27 mouse cellular contexts compared by ENCODE assay signal in genomic region chr1:133662941-133663340, GRCm38 (mm10). TPM values are rescaled to one million over a fixed set of nuclear protein-coding genes. Genes with fewer than 3 reads are reported as not detected.
A peak's percentile ranks its signal among the peaks of the same experiment; 100 is the strongest.
DNase-seq lines count a peak whose midpoint lies in the region; ATAC-seq and TF ChIP-seq lines count a peak whose summit lies in the region.
"Had no signal": no experiment of that assay in that cellular context is flagged by ENCODE, and none has a peak within 500 bp of the region (broad histone marks: within the 10 kb centered on the region; RNA-seq: fewer than 3 reads in every experiment).

No protein-coding gene starts in this region.

- peaks cover 18% of the 10 kb centered on the region for H3K36me3 ChIP-seq in heart, embryonic 14.5 days (ENCODE audit: control insufficient read depth, insufficient read depth, low read length)
- peaks cover 19% of the 10 kb centered on the region for H3K36me3 ChIP-seq in lung, embryonic 14.5 days (ENCODE audit: insufficient read depth)
- H3K36me3 ChIP-seq: midbrain, embryonic 15.5 days had no signal

- WGBS in heart, embryonic 14.5 days = 91% methylated on average over 7 of the region's 7 CpGs
- WGBS in lung, embryonic 14.5 days = 96% methylated on average over 7 of the region's 7 CpGs

- no peak overlapping the region for H3K4me3 ChIP-seq in gastrocnemius, adult 2 months
- no peak overlapping the region for H3K4me3 ChIP-seq in heart, embryonic 14.5 days (ENCODE audit: control insufficient read depth in 1 of 2, insufficient read depth in 1 of 2, low read depth in 1 of 2, low read length in 2 of 2)
- no peak overlapping the region for H3K4me3 ChIP-seq in lung, embryonic 14.5 days (ENCODE audit: low read depth, low read length)
- H3K4me3 ChIP-seq: embryonic facial prominence, embryonic 15.5 days; hindbrain, embryonic 13.5 days; megakaryocyte, embryonic 14.5 days; midbrain, embryonic 15.5 days; neural tube, embryonic 12.5 days had no signal

- H3K27me3 ChIP-seq in heart, embryonic 14.5 days (ENCODE audit: control insufficient read depth, insufficient read depth, low read length) = no peaks in the 10 kb centered on the region
- H3K27me3 ChIP-seq in lung, embryonic 14.5 days (ENCODE audit: insufficient read depth, low read length) = no peaks in the 10 kb centered on the region
- H3K27me3 ChIP-seq: embryonic facial prominence, embryonic 15.5 days; megakaryocyte, embryonic 14.5 days; midbrain, embryonic 15.5 days; neural tube, embryonic 12.5 days had no signal

- ATAC-seq in heart, embryonic 14.5 days (ENCODE audit: insufficient number of reproducible peaks, insufficient read depth, low FRiP score, low read depth) = no peak
- ATAC-seq in lung, embryonic 14.5 days (ENCODE audit: insufficient read depth) = no peak
- ATAC-seq: forebrain, embryonic 14.5 days; midbrain, embryonic 15.5 days had no signal

- peak overlapping the region; percentile 51; the same call in 1 of the 2 replicates for H3K27ac ChIP-seq in gastrocnemius, adult 2 months
- H3K27ac ChIP-seq in heart, embryonic 14.5 days (replicated peaks in 1 of 2; ENCODE audit: control insufficient read depth in 1 of 2, insufficient read depth in 1 of 2, low read depth in 2 of 2, low read length in 2 of 2) = peak overlapping the region; percentile 55 to 61; a peak in 3 of 4 replicates
- H3K27ac ChIP-seq in lung, embryonic 14.5 days (ENCODE audit: low read depth) = 0 out of 2 replicates have a peak overlapping the region, but pooled peaks have one; percentile 24
- H3K27ac ChIP-seq: hindbrain, embryonic 13.5 days; midbrain, embryonic 15.5 days; neural tube, embryonic 12.5 days had no signal

- H3K4me2 ChIP-seq in heart, embryonic 14.5 days (ENCODE audit: low read length) = no peak overlapping the region
- no peak overlapping the region for H3K4me2 ChIP-seq in lung, embryonic 14.5 days
- H3K4me2 ChIP-seq: embryonic facial prominence, embryonic 15.5 days; hindbrain, embryonic 13.5 days; midbrain, embryonic 15.5 days; neural tube, embryonic 12.5 days had no signal

- intact Hi-C loops in gastrocnemius, adult 2 months (cut with DNase I) = no loop called here
- intact Hi-C loops in heart, postnatal 36 days (cut with DNase I) = no loop called here

- peaks cover 14 to 24% of the 10 kb centered on the region in 2 experiments for H3K4me1 ChIP-seq in heart, embryonic 14.5 days (ENCODE audit: control insufficient read depth in 2 of 2, insufficient read depth in 2 of 2, low read length in 2 of 2)
- H3K4me1 ChIP-seq in lung, embryonic 14.5 days (ENCODE audit: insufficient read depth) = peaks cover 16% of the 10 kb centered on the region

- no peak for TF ChIP-seq CTCF in gastrocnemius, adult 2 months (IDR thresholded peaks at IDR 0.05)
- no peak for TF ChIP-seq CTCF in lung, embryonic 14.5 days (IDR thresholded peaks at IDR 0.05; ENCODE audit: low read depth)

- H3K9ac ChIP-seq in heart, embryonic 14.5 days (ENCODE audit: low read length) = no peak overlapping the region
- H3K9ac ChIP-seq in lung, embryonic 14.5 days = no peak overlapping the region
- H3K9ac ChIP-seq: embryonic facial prominence, embryonic 15.5 days; hindbrain, embryonic 13.5 days; midbrain, embryonic 15.5 days; neural tube, embryonic 12.5 days had no signal

- DNase-seq in gastrocnemius, adult 2 months = no peak
- DNase-seq in gastrocnemius, postnatal 25 days = no peak
- no peak for DNase-seq in heart, postnatal 36 days
- no peak for DNase-seq in lung, embryonic 14.5 days
- no peak for DNase-seq in lung, postnatal 14 days
- no peak for DNase-seq in frontal cortex, postnatal 36 days (ENCODE audit: low spot score in 2 of 2)
- DNase-seq: adrenal gland, postnatal 25 days; cerebellum, adult 9-11 months; gastrocnemius, postnatal 10 days; kidney, adult 9 months; kidney, postnatal 14 days; lung, postnatal 36 days; right cerebral cortex, postnatal 14 days; spleen, adult 18-20 months; thymus, adult 2 months; thymus, postnatal 4 days had no signal

- no peaks in the 10 kb centered on the region for H3K9me3 ChIP-seq in heart, embryonic 14.5 days (ENCODE audit: control insufficient read depth, low read length)
- H3K9me3 ChIP-seq in lung, embryonic 14.5 days (ENCODE audit: low read depth, low read length) = no peaks in the 10 kb centered on the region
- H3K9me3 ChIP-seq: embryonic facial prominence, embryonic 15.5 days; hindbrain, embryonic 13.5 days; megakaryocyte, embryonic 14.5 days; midbrain, embryonic 15.5 days; neural tube, embryonic 12.5 days had no signal

RNA-seq across cellular contexts. Expression of gene Gm38394, which starts 1.8 kb away (rescaled TPM):
- 10 to 100 TPM; 29.8 to 32.2 TPM for total RNA-seq in gastrocnemius, adult 2 months (2021)
- total RNA-seq in gastrocnemius, postnatal 25 days (2021) = 10 to 100 TPM; 22.2 to 28.3 TPM
- polyA plus RNA-seq in heart, embryonic 14.5 days (2014; fragmentation: Nextera tagmentation; extraction: Ambion mirVana) = 6.9 and 8.0 TPM in 2 replicates
- 10 to 100 TPM; 17.8 to 18.4 TPM for total RNA-seq in heart, postnatal 36 days (2021)
- polyA plus RNA-seq in lung, embryonic 14.5 days (2014; fragmentation: Nextera tagmentation; extraction: Ambion mirVana) = 11.9 and 12.2 TPM in 2 replicates

RNA-seq across cellular contexts. Expression of gene Zbed6, which starts 2.3 kb away (rescaled TPM):
- total RNA-seq in gastrocnemius, adult 2 months (2021) = 10 to 100 TPM in 1 of 2 experiments, 1 to 10 TPM in 1; 7.3 to 11.7 TPM
- 1 to 10 TPM; 6.1 to 8.9 TPM for total RNA-seq in gastrocnemius, postnatal 25 days (2021)
- polyA plus RNA-seq in heart, embryonic 14.5 days (2014; fragmentation: Nextera tagmentation; extraction: Ambion mirVana) = not detected in 2 replicates
- total RNA-seq in heart, postnatal 36 days (2021) = 1 to 10 TPM; 2.8 to 5.0 TPM
- not detected in 2 replicates for polyA plus RNA-seq in lung, embryonic 14.5 days (2014; fragmentation: Nextera tagmentation; extraction: Ambion mirVana)
- polyA plus RNA-seq: embryonic facial prominence, embryonic 15.5 days; forebrain, embryonic 14.5 days; hindbrain, embryonic 13.5 days; limb, embryonic 11.5 days; liver, embryonic 16.5 days; midbrain, embryonic 15.5 days; neural tube, embryonic 12.5 days had no signal

RNA-seq across cellular contexts. Expression of gene Lax1, which starts 27.0 kb away (rescaled TPM):
- total RNA-seq in gastrocnemius, adult 2 months (2021) = not detected
- total RNA-seq in gastrocnemius, postnatal 25 days (2021) = under 1 TPM in 1 of 2 experiments, not detected in 1; 0.35 TPM
- polyA plus RNA-seq in heart, embryonic 14.5 days (2014; fragmentation: Nextera tagmentation; extraction: Ambion mirVana) = 0.44 and 0.45 TPM in 2 replicates
- under 1 TPM; 0.22 to 0.33 TPM for total RNA-seq in heart, postnatal 36 days (2021)
- polyA plus RNA-seq in lung, embryonic 14.5 days (2014; fragmentation: Nextera tagmentation; extraction: Ambion mirVana) = 0.18 and 0.25 TPM in 2 replicates
- total RNA-seq: adrenal gland, postnatal 25 days; layer of hippocampus, adult 18-20 months; layer of hippocampus, postnatal 14 days had no signal
- polyA plus RNA-seq: forebrain, embryonic 14.5 days; neural tube, embryonic 12.5 days had no signal

RNA-seq across cellular contexts. Expression of gene Snrpe, which starts 52.9 kb away (rescaled TPM):
- 10 to 100 TPM; 42.9 to 63.3 TPM for total RNA-seq in gastrocnemius, adult 2 months (2021)
- total RNA-seq in gastrocnemius, postnatal 25 days (2021) = 10 to 100 TPM; 49.4 to 55.1 TPM
- 479 and 493 TPM in 2 replicates for polyA plus RNA-seq in heart, embryonic 14.5 days (2014; fragmentation: Nextera tagmentation; extraction: Ambion mirVana)
- 10 to 100 TPM; 72.0 to 79.2 TPM for total RNA-seq in heart, postnatal 36 days (2021)
- polyA plus RNA-seq in lung, embryonic 14.5 days (2014; fragmentation: Nextera tagmentation; extraction: Ambion mirVana) = 817 and 867 TPM in 2 replicates
